Mouse (Mus musculus) limb, embryonic 13.5 days (tissue): ENCODE data around the gene Ctrb1. TPM values are rescaled to one million over a fixed set of nuclear protein-coding genes. Genes with fewer than 3 reads are reported as not detected.
A peak's percentile ranks its signal among the peaks of the same experiment; 100 is the strongest.

ENCODE experiments used
- ATAC-seq: fragments of 200-750 bp; cut with Nextera tagmentation; 2 replicates; pipeline ENCODE4 v1.8.0; 2017; ENCODE audit warnings: low read depth, moderate number of reproducible peaks, moderate TSS enrichment; ENCODE audit not compliant: low FRiP score
- H3K27ac ChIP-seq: fragments of 300-500 bp; sonication (generic); 2 replicates; pipeline ENCODE4 v1.5.1; 2015; ENCODE audit warnings: inconsistent platforms, mild to moderate bottlenecking, moderate library complexity
- H3K27me3 ChIP-seq: fragments of 300-500 bp; sonication (generic); 2 replicates; pipeline ENCODE4 v1.6.1; 2015; ENCODE audit warnings: mild to moderate bottlenecking, inconsistent platforms
- H3K36me3 ChIP-seq: fragments of 300-500 bp; sonication (generic); 2 replicates; pipeline ENCODE4 v1.6.1; 2015; ENCODE audit warnings: inconsistent platforms, mild to moderate bottlenecking, moderate library complexity
- H3K4me1 ChIP-seq: fragments of 300-500 bp; sonication (generic); 2 replicates; pipeline ENCODE4 v1.6.1; 2015; ENCODE audit warnings: inconsistent platforms
- H3K4me2 ChIP-seq: fragments of 300-500 bp; sonication (generic); replicated peaks from 2 replicates; pipeline ENCODE4 v1.6.1; 2015; ENCODE audit warnings: inconsistent platforms, mild to moderate bottlenecking, moderate library complexity
- H3K4me3 ChIP-seq: fragments of 300-500 bp; sonication (generic); 2 replicates; pipeline ENCODE4 v1.5.1; 2015; ENCODE audit warnings: moderate library complexity, mild to moderate bottlenecking, inconsistent platforms
- H3K9ac ChIP-seq: fragments of 300-500 bp; sonication (generic); 2 replicates; pipeline ENCODE4 v1.6.1; 2015; ENCODE audit warnings: mild to moderate bottlenecking, inconsistent platforms
- H3K9me3 ChIP-seq: fragments of 300-500 bp; sonication (generic); 2 replicates; pipeline ENCODE4 v1.6.1; 2016; ENCODE audit warnings: inconsistent platforms
- WGBS: fragments of 180-500 bp; shearing (Covaris S2); methylation state at CpG from one replicate; pipeline ENCODE4 v1.1.7; 2015; 5-methylcytosine and 5-hydroxymethylcytosine counted together
- polyA plus RNA-seq: library from polyadenylated mRNA; unstranded; fragments of >200 nt; fragmentation: Nextera tagmentation; extraction: Ambion mirVana; gene quantifications from 2 replicates; pipeline ENCODE4 v1.2.1, GENCODE M21; 2015

The Ctrb1 gene
- polyA plus RNA-seq, 1 experiment from 2014 or later, result 0.89 TPM

DNA sequence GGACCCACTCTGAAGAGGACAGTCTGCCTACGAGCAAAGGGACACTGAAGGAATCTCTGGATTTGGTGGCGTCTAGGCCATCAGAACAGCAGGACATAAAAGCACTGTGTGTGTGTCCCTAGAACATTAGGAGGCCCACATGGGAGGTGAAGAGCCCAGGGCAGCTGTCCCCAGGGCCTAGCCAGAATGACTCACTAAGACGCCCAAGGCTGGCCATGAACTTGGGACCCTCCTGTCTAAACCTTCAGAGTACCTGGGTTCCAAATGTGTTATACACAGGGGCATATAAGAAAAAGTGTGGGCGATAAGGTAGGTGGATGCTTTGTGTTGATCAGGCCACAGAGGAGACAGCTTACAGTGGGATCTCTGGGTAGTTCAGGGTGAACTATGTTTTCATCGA lies 9.9 kb upstream of the Ctrb1 start:
- no peak overlapping the region for H3K4me2 ChIP-seq
- no peak overlapping the region for H3K27ac ChIP-seq
- WGBS, result 86% methylated on average over 5 of the region's 5 CpGs
- no peak overlapping the region for H3K9ac ChIP-seq
- ATAC-seq, result no peak
- H3K27me3 ChIP-seq, result no peaks in the 10 kb centered on the region
- H3K36me3 ChIP-seq, result no peaks in the 10 kb centered on the region
- no peak overlapping the region for H3K4me3 ChIP-seq
- no peaks in the 10 kb centered on the region for H3K9me3 ChIP-seq
- no peaks in the 10 kb centered on the region for H3K4me1 ChIP-seq

DNA sequence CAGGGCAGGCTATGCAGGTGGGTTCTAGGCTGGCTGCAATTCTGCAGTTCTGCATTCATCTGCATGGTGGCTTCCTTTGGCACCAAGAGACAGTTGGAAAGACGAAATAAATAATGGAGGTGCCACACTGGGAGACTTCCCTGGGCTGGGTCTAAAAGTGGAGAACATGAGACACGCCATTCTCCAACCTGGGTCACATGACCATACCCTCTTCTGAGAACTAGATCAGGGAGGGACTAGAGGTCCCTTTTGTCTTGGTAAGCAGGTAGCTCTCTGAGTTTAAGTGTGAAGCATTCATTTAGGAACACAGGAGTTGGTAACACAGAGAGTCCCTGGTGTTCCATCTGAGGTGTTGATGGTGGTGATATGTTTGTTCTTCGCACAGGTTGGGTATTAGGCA lies 9.4 kb upstream of the Ctrb1 start:
- Histone ChIP-seq H3K27me3 (no peaks in the 10 kb centered on the region), H3K9me3 (no peaks in the 10 kb centered on the region), H3K4me2 (no peak overlapping the region), H3K4me3 (no peak overlapping the region), H3K4me1 (no peaks in the 10 kb centered on the region), H3K27ac (no peak overlapping the region), H3K36me3 (no peaks in the 10 kb centered on the region), H3K9ac (no peak overlapping the region)
- 86% methylated on average over 3 of the region's 3 CpGs for WGBS
- no peak for ATAC-seq

DNA sequence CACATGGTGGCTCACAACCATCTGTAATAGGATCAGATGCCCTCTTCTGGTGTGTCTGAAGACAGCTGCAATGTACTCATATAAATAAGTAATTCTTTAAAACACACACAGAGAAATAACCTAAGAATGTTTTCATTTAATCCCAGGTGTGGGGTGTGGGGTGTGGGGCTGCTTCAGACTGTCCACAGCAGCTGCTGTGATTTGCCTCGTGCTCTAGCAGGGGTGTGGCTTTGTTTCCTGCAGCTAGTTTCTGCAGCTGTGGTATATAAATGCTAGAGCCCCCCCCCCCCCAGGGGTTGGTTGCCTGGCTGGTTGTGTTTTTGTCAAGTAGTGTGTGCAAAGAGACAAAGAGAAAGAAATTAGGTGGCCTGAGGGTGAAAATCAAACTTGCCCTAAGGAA lies 8.2 kb upstream of the Ctrb1 start:
- Histone ChIP-seq H3K4me2 (no peak overlapping the region), H3K27me3 (no peaks in the 10 kb centered on the region), H3K4me1 (no peaks in the 10 kb centered on the region), H3K9me3 (no peaks in the 10 kb centered on the region), H3K36me3 (no peaks in the 10 kb centered on the region), H3K4me3 (no peak overlapping the region), H3K27ac (no peak overlapping the region), H3K9ac (no peak overlapping the region)
- 0% methylated on average over 1 of the region's 1 CpGs for WGBS
- ATAC-seq, result no peak

DNA sequence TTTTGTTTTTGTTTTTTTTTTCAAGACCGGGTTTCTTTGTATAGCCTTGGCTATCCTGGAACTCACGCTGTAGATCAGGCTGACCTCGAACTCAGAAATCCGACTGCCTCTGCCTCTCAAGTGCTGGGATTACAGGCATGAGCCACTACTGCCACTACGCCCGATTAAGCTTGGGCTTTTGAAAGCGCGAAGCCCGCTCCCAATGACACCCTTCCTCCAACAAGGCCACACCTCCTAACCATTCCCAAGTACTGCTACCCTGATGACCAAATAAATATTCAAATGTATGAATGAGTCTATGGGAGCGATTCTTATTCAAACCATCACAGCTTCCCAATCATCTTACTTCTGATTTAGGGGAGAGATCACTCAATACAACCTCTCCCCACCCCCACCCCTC lies 6.8 kb upstream of the Ctrb1 start:
- no peak for ATAC-seq
- Histone ChIP-seq H3K9me3 (no peaks in the 10 kb centered on the region), H3K4me1 (no peaks in the 10 kb centered on the region), H3K27ac (no peak overlapping the region), H3K36me3 (no peaks in the 10 kb centered on the region), H3K27me3 (no peaks in the 10 kb centered on the region), H3K4me3 (no peak overlapping the region), H3K4me2 (no peak overlapping the region), H3K9ac (no peak overlapping the region)
- WGBS, result 81% methylated on average over 10 of the region's 10 CpGs

DNA sequence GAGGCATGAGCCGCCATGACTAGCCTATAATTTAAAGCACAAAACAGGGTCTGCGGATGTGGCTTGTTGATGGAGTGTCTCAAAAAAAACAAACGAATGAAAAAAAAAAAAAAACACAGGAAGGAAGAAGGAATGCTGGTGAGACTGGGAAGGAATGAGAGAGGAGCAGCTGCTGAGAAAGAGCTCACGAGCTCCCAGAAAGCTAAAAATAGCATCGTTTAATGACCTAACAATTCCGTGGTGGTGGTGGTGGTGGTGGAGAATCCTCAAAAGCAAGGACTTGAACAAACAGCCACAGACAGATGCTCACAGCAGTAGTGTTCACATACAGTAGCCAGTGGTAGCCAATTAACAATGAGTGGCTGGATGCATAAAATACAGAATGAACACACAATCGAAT lies 4.6 kb upstream of the Ctrb1 start:
- H3K9ac ChIP-seq, result no peak overlapping the region
- no peaks in the 10 kb centered on the region for H3K36me3 ChIP-seq
- no peak overlapping the region for H3K4me3 ChIP-seq
- 63% methylated on average over 7 of the region's 7 CpGs for WGBS
- H3K4me1 ChIP-seq, result no peaks in the 10 kb centered on the region
- no peaks in the 10 kb centered on the region for H3K9me3 ChIP-seq
- H3K27ac ChIP-seq, result no peak overlapping the region
- H3K27me3 ChIP-seq, result no peaks in the 10 kb centered on the region
- ATAC-seq, result no peak
- no peak overlapping the region for H3K4me2 ChIP-seq

DNA sequence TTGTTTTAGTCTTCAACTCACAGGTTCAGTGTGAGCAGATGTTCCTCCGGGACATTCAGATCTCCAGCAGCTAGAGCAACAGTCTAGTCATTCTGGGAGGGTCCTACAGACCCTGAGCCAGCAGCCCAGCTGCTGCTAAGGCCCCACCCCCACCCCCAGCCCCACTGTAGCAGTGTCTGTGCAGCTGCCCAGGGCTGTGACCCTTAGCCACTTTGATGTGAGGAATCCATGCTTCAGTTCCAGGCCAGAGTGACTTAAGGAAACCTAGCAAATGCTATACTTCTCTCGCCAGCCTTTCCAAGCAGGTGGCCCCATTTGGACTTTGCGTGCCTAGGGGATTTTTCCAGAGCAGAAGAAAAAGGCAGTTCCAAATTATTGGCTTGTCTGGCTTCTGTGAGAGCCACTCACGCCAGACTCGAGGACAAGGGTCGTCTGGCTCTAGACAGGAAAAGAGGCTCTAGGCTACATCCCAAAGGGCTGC lies 2.5 kb upstream of the Ctrb1 start:
- Histone ChIP-seq H3K4me3 (no peak overlapping the region), H3K27ac (no peak overlapping the region; the same call in 1 of the 2 replicates), H3K9me3 (no peaks in the 10 kb centered on the region), H3K27me3 (no peaks in the 10 kb centered on the region), H3K4me2 (no peak overlapping the region), H3K4me1 (no peaks in the 10 kb centered on the region), H3K9ac (no peak overlapping the region), H3K36me3 (no peaks in the 10 kb centered on the region)
- peak; percentile 80 for ATAC-seq
- 34% methylated on average over 6 of the region's 6 CpGs for WGBS

DNA sequence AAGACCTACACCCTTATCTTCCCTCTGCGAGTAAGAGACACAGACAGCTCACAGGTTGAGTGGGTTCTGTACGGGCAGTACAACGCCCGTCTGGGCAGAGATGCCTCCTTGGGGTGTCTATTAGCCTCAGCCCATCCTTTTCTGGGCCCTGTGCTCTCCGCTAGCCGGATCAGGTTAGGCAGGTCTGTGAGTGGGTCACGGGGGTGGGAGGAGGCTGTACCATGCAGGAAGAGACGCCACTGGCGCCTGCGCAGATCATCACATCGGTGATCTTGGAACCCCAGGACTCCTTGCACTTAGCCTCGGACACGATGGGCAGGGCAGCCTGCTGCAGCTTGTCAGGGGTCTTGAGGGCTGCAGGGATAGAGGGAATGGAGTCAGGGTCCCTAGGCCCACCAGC lies 3.9 kb downstream of the Ctrb1 start:
- H3K4me2 ChIP-seq, result no peak overlapping the region
- 79% methylated on average over 13 of the region's 13 CpGs for WGBS
- H3K36me3 ChIP-seq, result no peaks in the 10 kb centered on the region
- no peak overlapping the region for H3K9ac ChIP-seq
- no peak overlapping the region for H3K27ac ChIP-seq
- no peaks in the 10 kb centered on the region for H3K9me3 ChIP-seq
- H3K4me3 ChIP-seq, result no peak overlapping the region
- no peaks in the 10 kb centered on the region for H3K27me3 ChIP-seq
- no peak for ATAC-seq
- no peaks in the 10 kb centered on the region for H3K4me1 ChIP-seq

DNA sequence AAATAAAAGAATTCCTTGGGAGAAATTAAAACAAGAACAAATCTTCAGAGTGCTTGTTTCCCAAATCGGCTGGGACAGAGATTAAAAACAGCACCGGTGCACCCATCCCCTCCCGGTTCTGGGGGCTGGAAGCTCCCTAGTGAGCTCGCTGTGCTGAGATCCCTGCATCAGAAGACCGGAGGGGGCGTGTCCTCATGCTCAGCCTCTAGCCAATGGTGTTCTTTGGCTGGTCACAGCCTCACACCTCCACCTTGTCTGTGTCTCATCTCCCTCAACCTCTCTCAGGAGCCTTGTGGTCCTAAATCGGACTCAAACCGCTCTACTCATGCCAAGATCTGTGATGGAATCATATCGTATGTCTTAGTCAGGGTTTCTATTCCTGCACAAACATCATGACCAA lies 8.3 kb downstream of the Ctrb1 start:
- H3K4me2 ChIP-seq, result no peak overlapping the region
- no peak overlapping the region for H3K4me3 ChIP-seq
- 0 out of 2 replicates have a peak, but pooled peaks cover 3% of the 10 kb centered on the region for H3K27me3 ChIP-seq
- no peak overlapping the region for H3K27ac ChIP-seq
- no peak overlapping the region for H3K9ac ChIP-seq
- ATAC-seq, result no peak
- WGBS, result 21% methylated on average over 9 of the region's 9 CpGs
- H3K4me1 ChIP-seq, result no peaks in the 10 kb centered on the region
- no peaks in the 10 kb centered on the region for H3K9me3 ChIP-seq
- H3K36me3 ChIP-seq, result no peaks in the 10 kb centered on the region

DNA sequence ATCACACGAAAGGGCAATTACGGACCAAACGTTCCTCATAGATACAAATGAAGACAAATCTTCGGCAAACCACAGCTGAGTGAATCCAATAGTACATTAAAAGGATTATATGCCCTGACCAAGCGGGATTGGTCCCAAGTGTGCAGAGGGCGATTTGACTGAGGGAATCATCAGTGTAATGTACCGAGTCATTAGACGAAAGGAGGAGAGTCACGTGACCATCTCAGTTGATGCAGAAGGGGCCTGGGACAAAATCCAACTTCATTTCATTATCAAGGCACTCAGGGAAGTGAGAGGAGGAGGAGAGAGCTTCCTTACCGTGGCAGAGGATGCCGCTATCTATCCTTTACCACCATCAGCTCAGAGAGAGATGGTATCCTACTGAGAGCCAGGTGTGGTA lies 9.7 kb downstream of the Ctrb1 start:
- Histone ChIP-seq H3K4me3 (no peak overlapping the region), H3K9me3 (no peaks in the 10 kb centered on the region), H3K4me1 (no peaks in the 10 kb centered on the region), H3K27ac (no peak overlapping the region), H3K9ac (no peak overlapping the region), H3K4me2 (no peak overlapping the region), H3K36me3 (no peaks in the 10 kb centered on the region), H3K27me3 (0 out of 2 replicates have a peak, but pooled peaks cover 3% of the 10 kb centered on the region)
- 74% methylated on average over 11 of the region's 11 CpGs for WGBS
- no peak for ATAC-seq

DNA sequence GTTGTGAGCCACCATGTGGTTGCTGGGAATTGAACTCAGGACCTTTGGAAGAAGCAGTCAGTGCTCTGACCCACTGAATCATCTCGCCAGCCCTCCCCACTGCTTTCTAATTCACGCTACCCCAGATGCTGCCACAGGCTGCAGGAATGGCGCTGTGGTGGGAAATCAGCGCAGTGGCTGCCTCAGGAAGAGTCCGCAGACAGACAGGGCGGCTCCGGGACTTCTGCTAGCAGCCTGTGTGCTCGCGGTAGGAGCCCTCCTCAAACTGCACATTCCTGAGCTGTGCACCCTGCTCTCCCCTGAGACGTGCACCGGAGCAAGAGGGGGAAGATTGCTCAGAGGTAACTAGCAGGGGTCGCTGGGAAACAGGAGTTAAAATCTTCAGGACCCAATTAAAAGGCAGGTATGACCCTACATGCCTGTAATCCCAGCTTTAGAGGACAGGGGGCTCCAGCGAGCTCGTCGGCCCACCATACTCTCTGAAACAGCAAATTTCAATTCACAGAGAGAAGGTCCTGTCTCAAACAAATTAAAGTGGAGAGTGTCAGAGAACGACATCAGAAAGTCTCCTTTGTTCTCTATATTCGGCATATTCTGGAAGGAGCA lies 10.3 kb downstream of the Ctrb1 start:
- H3K4me2 ChIP-seq, result peak overlapping the region; percentile 17; the same call in 1 of the 2 replicates
- 0 out of 2 replicates have a peak, but pooled peaks cover 3% of the 10 kb centered on the region for H3K27me3 ChIP-seq
- 37% methylated on average over 17 of the region's 17 CpGs for WGBS
- no peaks in the 10 kb centered on the region for H3K36me3 ChIP-seq
- no peak overlapping the region for H3K4me3 ChIP-seq
- no peak overlapping the region for H3K9ac ChIP-seq
- no peak for ATAC-seq
- H3K4me1 ChIP-seq, result no peaks in the 10 kb centered on the region
- no peaks in the 10 kb centered on the region for H3K9me3 ChIP-seq
- H3K27ac ChIP-seq, result no peak overlapping the region

DNA sequence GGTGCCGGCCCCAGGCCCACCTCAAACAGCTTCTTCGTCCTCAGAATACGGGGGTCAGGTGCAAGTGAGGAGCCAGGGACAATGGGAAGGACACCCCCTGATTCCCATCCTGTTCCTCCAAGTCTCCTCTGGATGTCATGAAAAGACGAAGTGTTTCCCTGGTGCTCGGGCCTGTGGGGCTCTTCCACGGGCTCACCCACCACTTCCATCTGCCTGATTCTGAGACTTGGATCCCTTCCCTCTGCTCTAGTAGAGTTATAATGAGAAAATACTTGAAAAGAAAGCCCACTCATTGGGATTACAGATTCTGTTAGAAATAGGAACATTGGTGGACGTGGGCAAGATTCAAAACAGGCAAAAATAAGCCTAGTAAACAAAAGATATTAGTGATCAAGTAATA lies 12.0 kb downstream of the Ctrb1 start:
- Histone ChIP-seq H3K9me3 (no peaks in the 10 kb centered on the region), H3K36me3 (no peaks in the 10 kb centered on the region), H3K27me3 (0 out of 2 replicates have a peak, but pooled peaks cover 3% of the 10 kb centered on the region), H3K4me2 (no peak overlapping the region), H3K27ac (no peak overlapping the region), H3K4me3 (no peak overlapping the region), H3K9ac (no peak overlapping the region), H3K4me1 (no peaks in the 10 kb centered on the region)
- WGBS, result 89% methylated on average over 7 of the region's 7 CpGs
- no peak for ATAC-seq

DNA sequence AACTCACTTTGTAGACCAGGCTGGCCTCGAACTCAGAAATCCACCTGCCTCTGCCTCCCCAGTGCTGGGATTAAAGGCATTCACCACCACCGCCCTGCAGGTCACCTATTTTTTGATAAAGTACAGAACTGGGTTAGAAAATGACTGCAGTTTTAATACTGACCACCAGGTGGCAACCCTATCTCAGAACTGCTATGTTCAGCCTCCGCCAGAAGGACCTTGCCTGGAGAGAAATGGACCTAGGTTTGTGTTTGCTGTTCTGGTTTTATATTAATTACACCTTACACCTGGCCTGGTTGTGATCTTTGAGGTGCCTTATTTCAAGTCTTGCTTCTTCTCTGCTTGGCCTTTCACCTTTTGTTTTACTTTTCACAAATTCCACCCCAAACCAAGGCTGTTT lies 12.7 kb downstream of the Ctrb1 start:
- no peak overlapping the region for H3K4me3 ChIP-seq
- H3K9ac ChIP-seq, result no peak overlapping the region
- H3K36me3 ChIP-seq, result peaks cover 5% of the 10 kb centered on the region
- WGBS, result 35% methylated on average over 3 of the region's 3 CpGs
- no peak for ATAC-seq
- 0 out of 2 replicates have a peak, but pooled peaks cover 3% of the 10 kb centered on the region for H3K27me3 ChIP-seq
- H3K9me3 ChIP-seq, result no peaks in the 10 kb centered on the region
- no peaks in the 10 kb centered on the region for H3K4me1 ChIP-seq
- H3K4me2 ChIP-seq, result no peak overlapping the region
- H3K27ac ChIP-seq, result no peak overlapping the region

DNA sequence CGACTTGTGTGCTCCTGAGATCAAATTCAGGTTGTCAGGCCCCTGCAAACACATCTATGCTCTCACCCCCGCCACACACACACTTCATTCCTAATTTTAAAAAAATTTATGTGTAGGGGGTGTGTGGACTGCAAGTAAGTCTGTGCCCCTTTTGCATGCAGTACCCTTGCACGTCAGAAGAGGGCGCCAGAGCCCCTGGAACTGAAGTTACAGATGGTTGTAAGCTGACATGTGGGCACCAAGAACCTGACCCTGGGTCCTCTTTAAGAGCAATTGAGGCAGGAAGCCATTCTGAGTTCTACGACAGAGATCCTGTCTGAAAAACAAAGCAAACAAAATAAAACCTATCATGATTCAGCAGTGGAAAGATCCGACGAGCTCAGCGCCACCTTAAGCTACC lies 14.6 kb downstream of the Ctrb1 start:
- 79% methylated on average over 8 of the region's 8 CpGs for WGBS
- Histone ChIP-seq H3K4me1 (no peaks in the 10 kb centered on the region), H3K36me3 (peaks cover 17% of the 10 kb centered on the region), H3K27me3 (0 out of 2 replicates have a peak, but pooled peaks cover 1% of the 10 kb centered on the region), H3K9me3 (no peaks in the 10 kb centered on the region), H3K4me2 (no peak overlapping the region), H3K9ac (no peak overlapping the region), H3K4me3 (no peak overlapping the region), H3K27ac (no peak overlapping the region)
- no peak for ATAC-seq
